Mouse (Mus musculus): Measurements from ENCODE around the gene Elavl3.

- TF ChIP-seq CTCF (IDR thresholded peaks at IDR 0.05; ENCODE audit: extremely low read depth, insufficient read depth, insufficient read length, insufficient replicate concordance) (no peak), POLR2A (IDR thresholded peaks at IDR 0.05; ENCODE audit: low read depth, low read length) (no peak)
Observed at GRCm38 (mm10) chr9:22067195-22067594, 15.4 kb upstream of the Elavl3 start.

All from spleen, adult 2 months (tissue).